Mouse (Mus musculus) monocyte, adult 2 months (primary cell): Measurements from ENCODE around the gene Trp63.

Experiments used
- DNase-seq, 2 experiments: peaks; one replicate each; pipeline ENCODE4 v3.0.0; 2022; ENCODE audit warnings: low spot score in 2 of 2, low read depth in 1 of 2

The Trp63 gene

DNA sequence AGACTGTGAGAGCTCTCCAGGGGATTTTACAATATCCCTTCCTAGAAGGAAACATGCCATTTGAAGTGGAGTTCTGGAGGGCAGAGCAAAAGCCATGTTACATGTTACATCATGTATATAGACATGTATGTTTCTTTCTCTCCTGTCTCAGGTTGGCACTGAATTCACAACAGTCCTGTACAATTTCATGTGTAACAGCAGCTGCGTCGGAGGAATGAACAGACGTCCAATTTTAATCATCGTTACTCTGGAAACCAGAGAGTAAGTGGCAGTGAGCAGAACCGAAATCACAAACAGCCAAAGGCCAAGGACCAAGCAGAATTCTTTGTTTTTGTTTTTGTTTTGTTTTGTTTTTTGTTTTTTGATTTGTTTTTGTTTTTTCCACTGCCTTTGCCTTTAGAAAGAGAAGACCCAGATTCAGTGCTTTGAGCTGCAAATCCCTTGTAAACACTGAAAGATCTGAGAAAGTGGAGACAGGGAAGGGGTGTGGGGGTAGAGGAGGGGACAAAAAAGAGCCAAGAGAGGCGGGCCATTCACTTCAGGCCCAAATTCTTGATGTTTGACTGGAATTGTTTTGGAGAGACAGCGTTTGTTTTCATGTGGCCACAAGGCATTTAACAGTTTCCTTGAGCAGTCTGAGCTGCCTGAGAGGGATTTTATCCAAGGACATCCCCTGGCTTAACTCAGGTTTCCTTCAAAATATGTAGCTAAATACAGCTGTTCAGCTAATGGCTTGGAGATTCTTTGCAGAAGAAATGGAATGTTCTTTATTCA, 181.7 kb downstream of the Trp63 start:
- DNase-seq, result no peak

DNA sequence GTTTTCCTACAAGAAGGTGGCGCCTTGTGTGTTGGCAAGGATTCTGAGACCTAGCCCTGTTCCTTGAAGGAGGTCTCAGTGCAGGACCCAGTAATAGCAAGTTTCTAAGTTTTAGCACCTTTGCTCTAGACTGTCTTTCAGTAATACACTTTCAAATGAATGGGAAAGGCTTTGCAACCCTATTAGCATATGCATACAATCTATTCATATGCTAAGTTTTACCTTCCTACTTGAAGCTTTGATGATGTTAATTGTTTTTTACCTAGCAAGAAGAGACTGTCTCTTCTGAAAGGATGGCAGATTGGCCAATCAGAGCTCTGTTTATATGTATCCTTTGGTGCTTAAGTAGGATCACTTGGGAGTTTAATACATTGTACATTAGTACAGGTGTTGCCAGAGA, 187.9 kb downstream of the Trp63 start:
- DNase-seq, result no peak

DNA sequence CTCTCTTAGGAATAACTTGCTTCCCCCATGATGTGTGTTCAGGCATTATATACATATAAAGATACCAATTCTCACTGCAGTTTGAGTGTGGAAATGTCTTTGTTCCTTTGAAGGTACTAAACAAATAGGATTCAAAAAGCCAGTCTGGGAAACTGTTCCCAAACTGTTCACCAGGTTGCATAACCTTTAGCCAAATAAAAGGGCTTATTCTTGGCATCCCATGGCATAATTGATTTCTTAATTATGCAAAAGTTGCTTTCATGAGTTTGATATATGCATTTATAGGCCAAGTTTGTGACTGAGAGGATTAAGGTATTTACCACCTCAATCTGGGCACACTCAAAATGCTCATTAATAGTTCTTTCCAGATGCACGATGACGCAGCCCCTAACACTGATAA, 192.1 kb downstream of the Trp63 start:
- no peak for DNase-seq

DNA sequence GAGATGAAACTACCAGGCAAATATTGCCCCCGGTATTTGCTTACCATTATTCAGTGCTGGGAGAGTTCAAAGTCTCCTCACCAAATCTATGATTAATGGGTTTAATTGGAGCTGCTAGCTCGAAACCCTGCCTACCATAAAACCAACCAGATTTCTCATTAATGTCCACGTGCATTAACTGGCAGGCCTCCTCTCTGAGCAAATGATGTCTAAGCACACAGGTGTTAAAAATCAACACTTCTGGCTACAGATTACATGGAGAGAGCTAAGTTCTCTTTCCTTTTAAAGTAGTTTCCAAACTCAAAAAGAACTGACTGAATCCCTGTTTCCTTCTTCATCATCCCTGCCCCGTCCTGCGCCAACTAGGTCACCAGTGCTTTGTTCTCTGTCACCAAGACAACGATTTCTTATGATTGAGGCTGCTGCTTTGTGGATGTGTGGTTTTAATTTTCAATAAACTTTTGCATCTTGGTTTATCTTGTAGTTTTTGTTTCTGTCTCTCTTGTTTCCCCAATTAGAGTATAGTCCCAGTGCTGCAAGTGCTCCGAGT, 193.9 kb downstream of the Trp63 start:
- DNase-seq, result no peak

DNA sequence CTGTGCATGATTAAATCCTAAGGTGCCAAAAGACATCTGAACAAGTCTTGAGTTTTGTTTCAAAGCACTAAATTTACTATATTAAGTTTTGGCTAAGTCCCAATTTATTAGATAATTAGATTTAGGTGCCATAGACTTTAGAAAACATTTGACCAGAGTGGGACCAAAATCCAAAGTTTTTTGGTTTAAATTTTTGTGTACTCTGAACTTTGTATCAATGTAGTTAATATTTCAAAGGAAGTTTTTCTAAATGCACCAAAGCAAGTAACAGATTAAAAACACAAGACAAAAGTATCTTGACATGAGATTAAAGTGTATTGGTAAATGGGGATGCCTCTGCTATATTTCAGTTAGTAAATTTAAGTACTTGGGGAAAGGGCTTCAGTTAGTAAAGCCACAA, 194.6 kb downstream of the Trp63 start:
- no peak for DNase-seq

DNA sequence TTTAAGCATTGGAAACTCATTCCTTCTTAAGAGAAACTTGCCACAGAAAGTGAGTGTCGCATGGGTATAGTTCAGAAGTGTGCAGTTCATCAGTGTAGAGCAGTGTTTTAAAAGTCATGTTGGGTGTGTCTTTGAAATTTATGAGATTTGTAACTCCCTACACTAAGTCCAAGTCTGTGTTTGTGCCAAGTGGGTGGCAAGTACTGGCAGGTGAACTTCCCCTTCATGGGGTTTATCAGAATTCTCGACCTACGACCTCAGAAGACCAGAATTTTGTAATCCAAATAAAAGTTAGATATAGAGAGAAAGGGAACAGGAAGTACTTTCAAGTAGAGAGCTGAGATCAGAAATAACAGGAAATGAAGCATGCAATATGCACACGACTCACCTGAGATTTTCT, 215.5 kb downstream of the Trp63 start:
- no peak for DNase-seq

DNA sequence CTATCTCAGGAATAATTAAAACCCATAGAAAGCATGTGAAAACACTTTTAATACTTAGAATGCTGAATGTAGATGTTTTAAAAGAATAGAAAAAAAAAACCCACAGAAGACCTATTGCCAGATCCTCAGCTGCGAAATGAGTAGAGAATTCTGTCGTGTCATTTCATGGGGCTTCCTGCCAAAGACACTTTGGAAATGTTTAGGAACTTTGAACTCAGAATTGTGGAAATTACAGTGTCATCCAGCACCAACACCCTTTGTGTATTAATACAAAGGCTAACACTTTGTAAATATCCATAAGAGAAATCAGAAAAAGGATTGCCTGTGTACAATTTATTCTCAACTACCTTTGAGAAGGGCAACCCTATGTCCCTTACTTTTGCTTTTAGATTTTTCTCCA, 216.1 kb downstream of the Trp63 start:
- no peak for DNase-seq

DNA sequence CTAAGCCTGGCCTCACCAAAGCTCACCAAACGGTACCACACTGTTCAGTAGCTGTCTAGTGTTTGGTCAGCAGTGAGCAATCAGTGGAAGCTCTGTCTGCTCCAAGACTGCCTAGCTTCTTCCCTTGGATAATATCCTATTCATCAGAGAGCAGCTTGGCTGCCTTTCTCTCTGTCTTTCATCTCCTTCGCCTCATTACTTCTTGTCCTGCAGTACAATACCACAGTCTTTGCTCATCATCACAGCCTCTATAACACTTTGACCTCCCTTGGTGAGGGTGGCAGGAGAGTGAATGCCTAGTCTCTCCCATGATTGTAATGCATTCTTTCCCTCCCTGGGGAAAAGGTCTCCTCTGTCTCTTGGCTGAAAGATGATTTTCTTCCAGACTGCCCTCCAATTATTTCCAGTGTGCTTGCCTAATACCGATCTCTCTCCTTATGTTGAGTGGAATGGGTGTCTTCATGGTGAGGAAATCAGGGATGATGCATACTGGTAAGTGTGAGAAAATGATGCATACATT, 216.9 kb downstream of the Trp63 start:
- no peak for DNase-seq

DNA sequence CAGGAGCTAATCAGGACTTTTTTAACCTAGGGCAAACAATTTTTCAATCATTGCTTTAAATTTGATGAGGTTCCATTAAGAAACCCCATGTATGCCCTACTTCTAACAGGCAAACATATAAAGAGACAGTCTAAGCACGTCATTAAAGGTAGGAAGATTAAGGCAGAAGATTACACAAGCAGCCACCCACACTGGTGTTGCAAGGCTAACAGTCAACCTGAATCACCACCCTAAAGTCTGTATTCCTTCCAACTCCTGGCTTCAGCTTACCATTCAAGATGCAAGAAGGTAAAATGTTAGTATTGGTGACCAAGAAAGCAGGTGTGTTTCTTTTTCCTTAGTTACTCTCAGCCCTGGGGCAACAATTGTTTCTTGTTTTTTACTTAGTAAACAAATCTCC, 228.6 kb downstream of the Trp63 start:
- no peak for DNase-seq

DNA sequence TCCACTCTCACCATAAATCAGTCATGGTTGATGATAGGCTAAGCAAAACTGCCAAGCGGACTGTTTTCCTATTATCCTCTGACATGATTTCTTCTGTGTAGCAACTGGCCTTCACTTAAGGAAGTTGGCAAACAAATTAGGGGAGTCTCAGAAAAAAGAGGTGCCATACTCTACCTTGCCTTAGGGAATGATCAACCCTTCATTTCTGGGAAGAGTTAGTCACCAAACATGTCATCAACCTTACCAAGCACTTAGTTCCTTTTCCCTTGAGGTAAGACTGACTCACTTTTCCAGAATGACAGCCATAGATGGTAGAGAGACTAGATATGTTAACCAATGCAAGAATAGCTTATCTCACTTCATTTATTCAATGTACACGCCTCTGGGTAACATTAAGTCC, 250.6 kb downstream of the Trp63 start:
- no peak for DNase-seq
